Mouse (Mus musculus) myocyte (in vitro differentiated cells): Measurements from ENCODE around the gene Col16a1.

ENCODE experiments used
- CEBPB ChIP-seq: IDR thresholded peaks from 2 replicates; pipeline ENCODE4 v1.6.1; 2011; ENCODE audit warnings: mild to moderate bottlenecking, moderate library complexity; ENCODE audit not compliant: poor library complexity, insufficient read depth, severe bottlenecking
- E2F4 ChIP-seq: IDR thresholded peaks from one replicate; pipeline ENCODE4 v1.6.1; 2011; ENCODE audit warnings: mild to moderate bottlenecking, control low read depth, moderate library complexity; ENCODE audit not compliant: insufficient read depth
- MAX ChIP-seq: IDR thresholded peaks from one replicate; pipeline ENCODE4 v1.6.1; 2011; ENCODE audit warnings: low read depth, mild to moderate bottlenecking, control low read depth
- MYOD1 ChIP-seq, 3 experiments: IDR thresholded peaks; one replicate each; pipeline ENCODE4 v1.6.1; 2011; ENCODE audit warnings: control low read depth in 2 of 3, low read depth in 2 of 3, mild to moderate bottlenecking in 2 of 3, moderate library complexity in 1 of 3; ENCODE audit not compliant: insufficient read length in 2 of 3, control insufficient read depth in 1 of 3
- MYOG ChIP-seq, 3 experiments: IDR thresholded peaks; one replicate each; pipeline ENCODE4 v1.6.1; 2011; ENCODE audit warnings: control low read depth in 2 of 3, low read depth in 2 of 3, mild to moderate bottlenecking in 2 of 3; ENCODE audit not compliant: insufficient read length in 2 of 3, control insufficient read depth in 1 of 3, insufficient read depth in 1 of 3
- POLR2A ChIP-seq: IDR thresholded peaks from one replicate; pipeline ENCODE4 v1.6.1; 2011; ENCODE audit warnings: low read depth, mild to moderate bottlenecking, control low read depth, moderate library complexity; ENCODE audit not compliant: insufficient read length
- POLR2AphosphoS2 ChIP-seq: IDR thresholded peaks from one replicate; pipeline ENCODE4 v1.6.1; 2011; ENCODE audit warnings: low read depth, control low read depth; ENCODE audit not compliant: insufficient read length
- REST ChIP-seq: IDR thresholded peaks from one replicate; pipeline ENCODE4 v1.6.1; 2011; ENCODE audit warnings: mild to moderate bottlenecking, control low read depth, moderate library complexity; ENCODE audit not compliant: insufficient read depth, insufficient read length
- SRF ChIP-seq: IDR thresholded peaks from one replicate; pipeline ENCODE4 v1.6.1; 2011; ENCODE audit warnings: low read depth; ENCODE audit not compliant: control insufficient read depth, insufficient read length
- TCF12 ChIP-seq: IDR thresholded peaks from one replicate; pipeline ENCODE4 v1.6.1; 2011; ENCODE audit warnings: mild to moderate bottlenecking, control low read depth; ENCODE audit not compliant: poor library complexity, insufficient read depth, severe bottlenecking
- TCF3 ChIP-seq: IDR thresholded peaks from one replicate; pipeline ENCODE4 v1.6.1; 2011; ENCODE audit warnings: low read depth, control low read depth; ENCODE audit not compliant: insufficient read length
- USF1 ChIP-seq: IDR thresholded peaks from one replicate; pipeline ENCODE4 v1.6.1; 2011; ENCODE audit warnings: low read depth, mild to moderate bottlenecking, control low read depth, moderate library complexity

- TF ChIP-seq POLR2A (no peak), POLR2AphosphoS2 (no peak), MYOG (IDR thresholded peaks at IDR 0.05; ENCODE audit: control insufficient read depth in 1 of 3, insufficient read depth in 1 of 3, insufficient read length in 2 of 3, low read depth in 2 of 3) (no peak), USF1 (no peak), E2F4 (no peak), CEBPB (no peak), MAX (no peak), TCF12 (no peak), MYOD1 (IDR thresholded peaks at IDR 0.05; ENCODE audit: control insufficient read depth in 1 of 3, insufficient read length in 2 of 3, low read depth in 2 of 3) (no peak), REST (no peak), TCF3 (no peak), SRF (no peak)
Measured at GRCm38 (mm10) chr4:130104584-130104983, 56.9 kb downstream of the Col16a1 start.
